Mouse (Mus musculus) bone marrow, adult 2 months (tissue): ENCODE data around the gene 5330417H12Rik.

Experiments
- CTCF ChIP-seq: fragments of 200-500 bp; IDR thresholded peaks from 2 replicates; pipeline ENCODE4 v1.5.1; 2011; ENCODE audit warnings: low read length, control low read depth; ENCODE audit not compliant: control insufficient read depth, insufficient read depth
- POLR2A ChIP-seq: fragments of 200-500 bp; IDR thresholded peaks from 2 replicates; pipeline ENCODE4 v1.6.1; 2011; ENCODE audit warnings: low read depth, mild to moderate bottlenecking, control low read depth, low read length, borderline replicate concordance; ENCODE audit not compliant: control insufficient read depth

DNA sequence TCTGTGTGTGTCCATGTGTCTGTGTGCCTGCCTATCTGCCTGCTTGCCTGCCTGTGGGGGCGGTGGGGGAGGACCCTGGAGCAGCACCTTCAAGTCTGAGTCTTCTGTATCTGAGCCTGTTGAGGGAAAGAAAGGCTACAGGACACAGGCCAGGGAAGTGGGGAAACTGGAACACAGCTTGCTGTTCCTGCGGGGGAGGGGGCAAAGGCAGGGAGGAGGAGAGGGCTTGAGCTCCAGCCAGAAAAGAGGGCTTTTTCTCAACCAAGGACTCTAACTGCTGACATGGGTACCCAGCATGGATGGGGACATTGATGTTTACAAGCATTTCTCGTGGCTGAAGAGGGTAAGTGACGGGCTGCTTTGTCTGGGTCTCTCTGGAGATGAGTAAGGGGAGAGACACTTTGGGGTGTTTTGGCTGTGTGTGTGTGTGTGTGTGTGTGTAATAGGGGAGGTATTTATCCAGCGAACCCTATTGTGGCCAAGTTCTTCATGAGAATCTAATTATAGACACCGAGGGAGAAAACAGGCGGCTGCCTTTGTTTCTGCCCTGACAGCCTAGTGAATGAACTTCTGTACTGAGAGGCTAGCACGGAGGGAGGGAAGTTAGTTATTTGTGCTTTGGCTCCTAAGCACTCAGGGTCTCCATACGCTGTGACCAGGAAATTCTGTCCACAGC is 40.8 kb upstream of the 5330417H12Rik start:
- no peak for TF ChIP-seq POLR2A
- no peak for TF ChIP-seq CTCF
